8 mouse cellular contexts compared by ENCODE assay signal in the genomic region with DNA sequence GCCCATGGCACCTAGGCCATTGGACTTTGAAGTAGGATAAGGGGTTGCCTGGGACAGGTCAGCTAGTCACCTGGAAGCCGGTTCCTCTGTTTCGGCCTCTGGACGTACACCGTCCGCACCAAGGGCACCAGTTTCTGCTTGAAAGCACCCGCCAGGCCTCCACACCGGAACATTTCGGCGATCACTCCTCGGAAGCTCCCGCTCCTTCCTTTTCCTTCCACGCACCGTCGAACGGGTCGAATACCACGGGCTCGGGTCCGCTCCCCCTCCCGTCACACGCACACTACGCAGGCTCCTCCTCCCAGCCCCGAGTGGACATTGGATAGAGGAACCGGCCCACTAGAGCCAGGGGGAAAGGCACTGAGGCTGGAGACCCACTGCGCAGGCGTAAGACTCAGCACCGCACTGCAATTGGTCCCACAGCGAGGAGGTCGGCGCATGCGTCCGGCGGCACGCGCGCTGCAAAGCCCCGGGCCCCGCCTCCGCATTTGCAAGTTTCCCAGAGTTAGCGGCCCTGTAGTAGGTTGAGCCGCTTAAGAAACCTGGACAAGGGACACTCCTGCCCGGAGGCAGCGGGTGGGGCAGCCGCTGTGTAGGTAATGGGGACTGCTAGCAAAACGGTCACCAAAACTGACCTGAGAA. TPM values are rescaled to one million over a fixed set of nuclear protein-coding genes. Genes with fewer than 3 reads are reported as not detected.
A peak's percentile ranks its signal among the peaks of the same experiment; 100 is the strongest.
DNase-seq lines count a peak whose midpoint lies in the region; ATAC-seq and TF ChIP-seq lines count a peak whose summit lies in the region.

Gene Aifm1 (minus strand): TSS at position 398 of the 642 bp plus-strand sequence.

- DNase-seq in MN1 (ENCODE audit: low spot score): peak; percentile 89
- peak; percentile 92 for DNase-seq in cerebellum, adult 9-10 months
- DNase-seq in hindbrain, embryonic 10.5 days (ENCODE audit: low spot score): peak; percentile 91
- DNase-seq in layer of hippocampus, adult 9-11 months: peak; percentile 95
- peak; percentile 97 for DNase-seq in lung, postnatal 0 days (ENCODE audit: low spot score)
- peak; percentile 71 for DNase-seq in ovary, postnatal 14 days (ENCODE audit: low spot score)
- DNase-seq in thymus, postnatal 14 days: peak; percentile 89

- TF ChIP-seq CTCF in lung, postnatal 0 days (IDR thresholded peaks at IDR 0.05): no peak

- 16% methylated on average over 45 of the region's 45 CpGs for WGBS in hindbrain, embryonic 10.5 days
- 10% methylated on average over 43 of the region's 45 CpGs for WGBS in lung, postnatal 0 days

- ATAC-seq in frontal cortex, adult (ENCODE audit: low TSS enrichment): peak; percentile 100
- ATAC-seq in lung, postnatal 0 days: peak; percentile 99

- H3K9me3 ChIP-seq in hindbrain, embryonic 10.5 days: 0 out of 2 replicates have a peak, but pooled peaks cover 4% of the 10 kb centered on the region
- no peaks in the 10 kb centered on the region for H3K9me3 ChIP-seq in lung, postnatal 0 days (ENCODE audit: low read length)

- peaks cover 10% of the 10 kb centered on the region for H3K4me1 ChIP-seq in hindbrain, embryonic 10.5 days (replicated peaks)
- no peaks in the 10 kb centered on the region for H3K4me1 ChIP-seq in lung, postnatal 0 days (ENCODE audit: insufficient read depth, low read depth, low read length)

- H3K36me3 ChIP-seq in hindbrain, embryonic 10.5 days: no peaks in the 10 kb centered on the region
- no peaks in the 10 kb centered on the region for H3K36me3 ChIP-seq in lung, postnatal 0 days (ENCODE audit: insufficient read depth, low read length)

- peak within 1 kb of the TSS; percentile 51 for H3K4me2 ChIP-seq in lung, postnatal 0 days (replicated peaks; ENCODE audit: low read depth, low read length)

- no peak for TF ChIP-seq EP300 in lung, postnatal 0 days (IDR thresholded peaks at IDR 0.05)

- H3K4me3 ChIP-seq in hindbrain, embryonic 10.5 days: peak within 1 kb of the TSS; percentile 59
- peak within 1 kb of the TSS; percentile 40 for H3K4me3 ChIP-seq in lung, postnatal 0 days (ENCODE audit: low read depth, low read length)

- peak within 1 kb of the TSS; percentile 86 for H3K27ac ChIP-seq in hindbrain, embryonic 10.5 days
- peak within 1 kb of the TSS; percentile 47; the same call in 1 of the 2 replicates for H3K27ac ChIP-seq in lung, postnatal 0 days (ENCODE audit: low read length)

- no peaks in the 10 kb centered on the region for H3K27me3 ChIP-seq in hindbrain, embryonic 10.5 days (ENCODE audit: insufficient read depth, poor library complexity, severe bottlenecking)
- no peaks in the 10 kb centered on the region for H3K27me3 ChIP-seq in lung, postnatal 0 days (replicated peaks; ENCODE audit: insufficient read depth, low read length)

- H3K9ac ChIP-seq in lung, postnatal 0 days (replicated peaks; ENCODE audit: low read depth): peak within 1 kb of the TSS; percentile 27; the same call in 1 of the 2 replicates

RNA-seq across cellular contexts. Expression of gene Aifm1, which starts in this region (rescaled TPM):
- polyA plus RNA-seq in hindbrain, embryonic 10.5 days (2016; fragmentation: Nextera tagmentation; extraction: Ambion mirVana): 65.5 and 73.0 TPM in 2 replicates
- polyA plus RNA-seq in lung, postnatal 0 days (2015; fragmentation: Nextera tagmentation; extraction: Ambion mirVana): 30.4 and 33.5 TPM in 2 replicates

Comparison
In these comparisons a context has a peak if more than half of its experiments do, and no peak if none do; other contexts are left out.
1. Peak in every context shown above with its lines: DNase-seq, ATAC-seq, H3K4me3 ChIP-seq and H3K27ac ChIP-seq.